Mouse (Mus musculus): ENCODE measurements around the gene Atg14.
"Not testable (repeated sequence)": the region's sequence is repeated elsewhere in the genome, so short reads cannot be mapped to it uniquely, and the experiment has no call there.

Atg14 gene

GRCm38 (mm10) chr14:47570549-47570948 is at the start of gene Atg14:
Gene Atg14 (minus strand): TSS chr14:47570649.
- not testable (repeated sequence) for DNase-seq

GRCm38 (mm10) chr14:47618891-47619290 is 48.4 kb upstream of the Atg14 start:
- DNase-seq = no peak

- no peak for DNase-seq
Measured at GRCm38 (mm10) chr14:47613254-47613653, 42.8 kb upstream of the Atg14 start.

GRCm38 (mm10) chr14:47597942-47598388 is 27.5 kb upstream of the Atg14 start:
- DNase-seq = peak; percentile 53

GRCm38 (mm10) chr14:47594426-47595103 is 24.1 kb upstream of the Atg14 start:
- DNase-seq = no peak

GRCm38 (mm10) chr14:47590391-47590975 is 20.0 kb upstream of the Atg14 start:
- DNase-seq = no peak

GRCm38 (mm10) chr14:47589444-47589843 is 19.0 kb upstream of the Atg14 start:
- DNase-seq = peak; percentile 26

GRCm38 (mm10) chr14:47584346-47584745 is 13.9 kb upstream of the Atg14 start:
- no peak for DNase-seq

- no peak for DNase-seq
Measured at GRCm38 (mm10) chr14:47581681-47582080, 11.2 kb upstream of the Atg14 start.

GRCm38 (mm10) chr14:47581280-47581679 is 10.8 kb upstream of the Atg14 start:
- no peak for DNase-seq

GRCm38 (mm10) chr14:47578086-47578485 is 7.6 kb upstream of the Atg14 start:
- no peak for DNase-seq

- no peak for DNase-seq
Measured at GRCm38 (mm10) chr14:47576687-47577086, 6.2 kb upstream of the Atg14 start.

- no peak for DNase-seq
Measured at GRCm38 (mm10) chr14:47574721-47575120, 4.3 kb upstream of the Atg14 start.

- DNase-seq = no peak
Measured at GRCm38 (mm10) chr14:47572707-47573106, 2.3 kb upstream of the Atg14 start.

GRCm38 (mm10) chr14:47567962-47568652 is 2.3 kb downstream of the Atg14 start:
- DNase-seq = peak; percentile 97

GRCm38 (mm10) chr14:47563106-47563505 is 7.3 kb downstream of the Atg14 start:
- no peak for DNase-seq

GRCm38 (mm10) chr14:47562530-47562929 is 7.9 kb downstream of the Atg14 start:
- no peak for DNase-seq

GRCm38 (mm10) chr14:47560714-47561113 is 9.7 kb downstream of the Atg14 start:
- no peak for DNase-seq

GRCm38 (mm10) chr14:47555225-47555624 is 15.2 kb downstream of the Atg14 start:
- DNase-seq = no peak

- no peak for DNase-seq
Measured at GRCm38 (mm10) chr14:47554236-47554635, 16.2 kb downstream of the Atg14 start.

- no peak for DNase-seq
Measured at GRCm38 (mm10) chr14:47553380-47553779, 17.1 kb downstream of the Atg14 start.

- DNase-seq = no peak
Measured at GRCm38 (mm10) chr14:47551668-47552067, 18.8 kb downstream of the Atg14 start.

GRCm38 (mm10) chr14:47544877-47545276 is 25.6 kb downstream of the Atg14 start:
- DNase-seq = no peak

- peak; percentile 43 for DNase-seq
Measured at GRCm38 (mm10) chr14:47544286-47544685, 26.2 kb downstream of the Atg14 start.
